Mouse (Mus musculus): Measurements from ENCODE around the gene Vill. TPM values are rescaled to one million over a fixed set of nuclear protein-coding genes. Genes with fewer than 3 reads are reported as not detected.

Gene Vill
- polyA plus RNA-seq, 1 experiment = 11.4 TPM

GRCm38 (mm10) chr9:119058245-119058644 is 5.7 kb downstream of the Vill start:
- TF ChIP-seq POLR2A (IDR thresholded peaks at IDR 0.05; ENCODE audit: control insufficient read depth, low read depth, low read length) (no peak), CTCF (IDR thresholded peaks at IDR 0.05; ENCODE audit: control insufficient read depth, insufficient read depth, insufficient replicate concordance, low read depth, low read length) (no peak)
- no peaks in the 10 kb centered on the region for H3K27me3 ChIP-seq (ENCODE audit: control insufficient read depth, insufficient read depth, low read length)
- H3K36me3 ChIP-seq (ENCODE audit: control insufficient read depth, insufficient read depth, low read length) = no peaks in the 10 kb centered on the region
- H3K4me1 ChIP-seq (ENCODE audit: control insufficient read depth, insufficient read depth, low read length) = peaks cover 6% of the 10 kb centered on the region
- H3K27ac ChIP-seq (ENCODE audit: control insufficient read depth, insufficient read depth, low read depth, low read length) = no peak overlapping the region
- H3K4me3 ChIP-seq (ENCODE audit: control insufficient read depth, low read depth, low read length) = no peak overlapping the region

GRCm38 (mm10) chr9:119060701-119061100 is 8.1 kb downstream of the Vill start:
- H3K27ac ChIP-seq (ENCODE audit: control insufficient read depth, insufficient read depth, low read depth, low read length) = no peak overlapping the region
- H3K4me3 ChIP-seq (ENCODE audit: control insufficient read depth, low read depth, low read length) = no peak overlapping the region
- no peaks in the 10 kb centered on the region for H3K36me3 ChIP-seq (ENCODE audit: control insufficient read depth, insufficient read depth, low read length)
- no peak for TF ChIP-seq CTCF (IDR thresholded peaks at IDR 0.05; ENCODE audit: control insufficient read depth, insufficient read depth, insufficient replicate concordance, low read depth, low read length)
- no peak for TF ChIP-seq POLR2A (IDR thresholded peaks at IDR 0.05; ENCODE audit: control insufficient read depth, low read depth, low read length)
- no peaks in the 10 kb centered on the region for H3K27me3 ChIP-seq (ENCODE audit: control insufficient read depth, insufficient read depth, low read length)
- peaks cover 4% of the 10 kb centered on the region for H3K4me1 ChIP-seq (ENCODE audit: control insufficient read depth, insufficient read depth, low read length)

- H3K4me1 ChIP-seq (ENCODE audit: control insufficient read depth, insufficient read depth, low read length) = peaks cover 4% of the 10 kb centered on the region
- TF ChIP-seq POLR2A (IDR thresholded peaks at IDR 0.05; ENCODE audit: control insufficient read depth, low read depth, low read length) (no peak), CTCF (IDR thresholded peaks at IDR 0.05; ENCODE audit: control insufficient read depth, insufficient read depth, insufficient replicate concordance, low read depth, low read length) (no peak)
- peak overlapping the region; percentile 44 for H3K4me3 ChIP-seq (ENCODE audit: control insufficient read depth, low read depth, low read length)
- H3K36me3 ChIP-seq (ENCODE audit: control insufficient read depth, insufficient read depth, low read length) = no peaks in the 10 kb centered on the region
- H3K27ac ChIP-seq (ENCODE audit: control insufficient read depth, insufficient read depth, low read depth, low read length) = no peak overlapping the region
- no peaks in the 10 kb centered on the region for H3K27me3 ChIP-seq (ENCODE audit: control insufficient read depth, insufficient read depth, low read length)
Measured at GRCm38 (mm10) chr9:119063036-119063644, 10.6 kb downstream of the Vill start.

GRCm38 (mm10) chr9:119064296-119064695 is 11.7 kb downstream of the Vill start:
- peaks cover 4% of the 10 kb centered on the region for H3K4me1 ChIP-seq (ENCODE audit: control insufficient read depth, insufficient read depth, low read length)
- no peak overlapping the region for H3K4me3 ChIP-seq (ENCODE audit: control insufficient read depth, low read depth, low read length)
- H3K27ac ChIP-seq (ENCODE audit: control insufficient read depth, insufficient read depth, low read depth, low read length) = no peak overlapping the region
- TF ChIP-seq POLR2A (IDR thresholded peaks at IDR 0.05; ENCODE audit: control insufficient read depth, low read depth, low read length) = no peak
- TF ChIP-seq CTCF (IDR thresholded peaks at IDR 0.05; ENCODE audit: control insufficient read depth, insufficient read depth, insufficient replicate concordance, low read depth, low read length) = no peak
- H3K36me3 ChIP-seq (ENCODE audit: control insufficient read depth, insufficient read depth, low read length) = no peaks in the 10 kb centered on the region
- no peaks in the 10 kb centered on the region for H3K27me3 ChIP-seq (ENCODE audit: control insufficient read depth, insufficient read depth, low read length)

- no peak overlapping the region for H3K27ac ChIP-seq (ENCODE audit: control insufficient read depth, insufficient read depth, low read depth, low read length)
- H3K4me1 ChIP-seq (ENCODE audit: control insufficient read depth, insufficient read depth, low read length) = peaks cover 4% of the 10 kb centered on the region
- H3K4me3 ChIP-seq (ENCODE audit: control insufficient read depth, low read depth, low read length) = no peak overlapping the region
- TF ChIP-seq POLR2A (IDR thresholded peaks at IDR 0.05; ENCODE audit: control insufficient read depth, low read depth, low read length) (no peak), CTCF (IDR thresholded peaks at IDR 0.05; ENCODE audit: control insufficient read depth, insufficient read depth, insufficient replicate concordance, low read depth, low read length) (peak; percentile 90)
- no peaks in the 10 kb centered on the region for H3K27me3 ChIP-seq (ENCODE audit: control insufficient read depth, insufficient read depth, low read length)
- no peaks in the 10 kb centered on the region for H3K36me3 ChIP-seq (ENCODE audit: control insufficient read depth, insufficient read depth, low read length)
Measured at GRCm38 (mm10) chr9:119067601-119068000, 15.0 kb downstream of the Vill start.

- no peaks in the 10 kb centered on the region for H3K27me3 ChIP-seq (ENCODE audit: control insufficient read depth, insufficient read depth, low read length)
- H3K4me1 ChIP-seq (ENCODE audit: control insufficient read depth, insufficient read depth, low read length) = peaks cover 2% of the 10 kb centered on the region
- H3K4me3 ChIP-seq (ENCODE audit: control insufficient read depth, low read depth, low read length) = no peak overlapping the region
- TF ChIP-seq CTCF (IDR thresholded peaks at IDR 0.05; ENCODE audit: control insufficient read depth, insufficient read depth, insufficient replicate concordance, low read depth, low read length) = no peak; the same call in 1 of the 2 replicates
- TF ChIP-seq POLR2A (IDR thresholded peaks at IDR 0.05; ENCODE audit: control insufficient read depth, low read depth, low read length) = no peak
- no peaks in the 10 kb centered on the region for H3K36me3 ChIP-seq (ENCODE audit: control insufficient read depth, insufficient read depth, low read length)
- no peak overlapping the region for H3K27ac ChIP-seq (ENCODE audit: control insufficient read depth, insufficient read depth, low read depth, low read length)
Measured at GRCm38 (mm10) chr9:119068266-119068665, 15.7 kb downstream of the Vill start.

- Histone ChIP-seq H3K27ac (ENCODE audit: control insufficient read depth, insufficient read depth, low read depth, low read length) (no peak overlapping the region), H3K36me3 (ENCODE audit: control insufficient read depth, insufficient read depth, low read length) (no peaks in the 10 kb centered on the region), H3K27me3 (ENCODE audit: control insufficient read depth, insufficient read depth, low read length) (no peaks in the 10 kb centered on the region), H3K4me3 (ENCODE audit: control insufficient read depth, low read depth, low read length) (no peak overlapping the region), H3K4me1 (ENCODE audit: control insufficient read depth, insufficient read depth, low read length) (peaks cover 11% of the 10 kb centered on the region)
- no peak for TF ChIP-seq POLR2A (IDR thresholded peaks at IDR 0.05; ENCODE audit: control insufficient read depth, low read depth, low read length)
- TF ChIP-seq CTCF (IDR thresholded peaks at IDR 0.05; ENCODE audit: control insufficient read depth, insufficient read depth, insufficient replicate concordance, low read depth, low read length) = no peak
Measured at GRCm38 (mm10) chr9:119070173-119070825, 17.7 kb downstream of the Vill start.
